Mouse (Mus musculus) monocyte, adult 2 months (primary cell): ENCODE results near the gene Coro2a.

Experiments used
- DNase-seq, 2 experiments: peaks; one replicate each; pipeline ENCODE4 v3.0.0; 2022; ENCODE audit warnings: low spot score in 2 of 2, low read depth in 1 of 2

Coro2a gene

GRCm38 (mm10) chr4:46532511-46532910 lies 69.5 kb downstream of the Coro2a start:
- DNase-seq, result no peak

GRCm38 (mm10) chr4:46529722-46530121 lies 72.3 kb downstream of the Coro2a start:
- no peak for DNase-seq

- DNase-seq, result no peak
Observed at GRCm38 (mm10) chr4:46527558-46527926, 74.5 kb downstream of the Coro2a start.

GRCm38 (mm10) chr4:46526798-46527557 lies 75.0 kb downstream of the Coro2a start:
- DNase-seq, result no peak

- no peak for DNase-seq
Observed at GRCm38 (mm10) chr4:46526226-46526625, 75.8 kb downstream of the Coro2a start.

- no peak for DNase-seq
Observed at GRCm38 (mm10) chr4:46523324-46523723, 78.7 kb downstream of the Coro2a start.

- DNase-seq, result no peak
Observed at GRCm38 (mm10) chr4:46521457-46521856, 80.5 kb downstream of the Coro2a start.

GRCm38 (mm10) chr4:46520491-46520890 lies 81.5 kb downstream of the Coro2a start:
- DNase-seq, result no peak

GRCm38 (mm10) chr4:46507736-46508460 lies 94.1 kb downstream of the Coro2a start:
- DNase-seq, result peak in 1 of 2 experiments; percentile 66

GRCm38 (mm10) chr4:46506801-46507610 lies 95.0 kb downstream of the Coro2a start:
- DNase-seq, result peak; percentile 81 to 85

GRCm38 (mm10) chr4:46505361-46506057 lies 96.5 kb downstream of the Coro2a start:
- DNase-seq, result no peak

GRCm38 (mm10) chr4:46503881-46504280 lies 98.1 kb downstream of the Coro2a start:
- DNase-seq, result no peak

GRCm38 (mm10) chr4:46502606-46503502 lies 99.1 kb downstream of the Coro2a start:
- no peak for DNase-seq

GRCm38 (mm10) chr4:46498976-46499375 lies 103.0 kb downstream of the Coro2a start:
- no peak for DNase-seq

- no peak for DNase-seq
Observed at GRCm38 (mm10) chr4:46498511-46498910, 103.5 kb downstream of the Coro2a start.

- peak in 1 of 2 experiments; percentile 70 for DNase-seq
Observed at GRCm38 (mm10) chr4:46497286-46497892, 104.6 kb downstream of the Coro2a start.

- no peak for DNase-seq
Observed at GRCm38 (mm10) chr4:46495543-46495942, 106.5 kb downstream of the Coro2a start.

GRCm38 (mm10) chr4:46493071-46493470 lies 108.9 kb downstream of the Coro2a start:
- no peak for DNase-seq
